Mouse (Mus musculus): Measurements from ENCODE around the gene Gm20481.
"Not testable (repeated sequence)": the region's sequence is repeated elsewhere in the genome, so short reads cannot be mapped to it uniquely, and the experiment has no call there.

The Gm20481 gene

DNA sequence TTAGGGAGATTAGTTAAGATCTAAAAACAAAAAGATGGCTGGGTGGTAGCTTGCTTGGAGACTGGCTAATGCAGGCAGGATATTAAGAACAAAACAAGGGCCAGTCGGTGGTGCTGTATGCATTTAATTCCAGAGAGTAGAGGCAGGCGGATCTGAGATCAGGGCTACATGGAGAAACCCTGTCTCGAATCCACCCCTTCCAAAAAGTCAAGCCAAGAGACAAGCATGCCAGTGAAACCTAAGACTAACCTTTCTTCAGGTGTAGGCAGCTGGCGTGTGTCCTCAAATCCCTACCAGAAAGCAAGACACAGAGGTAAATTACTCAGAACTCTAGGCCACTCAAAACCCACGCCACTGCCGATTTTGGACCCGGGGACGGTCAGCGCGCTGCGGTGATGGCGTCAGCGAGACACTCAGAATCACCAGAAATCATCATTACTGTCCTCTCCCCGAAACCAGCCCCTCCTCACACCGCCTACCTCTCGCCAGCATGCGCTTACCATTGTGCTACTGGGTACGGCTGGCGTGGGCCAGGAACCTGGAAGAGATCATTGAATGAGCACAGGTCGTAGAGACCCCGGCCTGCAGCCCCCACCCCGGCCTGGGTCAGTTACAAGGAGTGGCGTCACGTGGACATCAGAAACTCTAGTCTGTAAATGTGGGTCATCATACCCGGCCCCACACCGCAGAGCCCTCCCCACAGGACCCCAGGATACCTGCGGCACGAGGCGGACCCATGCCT lies 17.9 kb upstream of the Gm20481 start:
- DNase-seq, result no peak

DNA sequence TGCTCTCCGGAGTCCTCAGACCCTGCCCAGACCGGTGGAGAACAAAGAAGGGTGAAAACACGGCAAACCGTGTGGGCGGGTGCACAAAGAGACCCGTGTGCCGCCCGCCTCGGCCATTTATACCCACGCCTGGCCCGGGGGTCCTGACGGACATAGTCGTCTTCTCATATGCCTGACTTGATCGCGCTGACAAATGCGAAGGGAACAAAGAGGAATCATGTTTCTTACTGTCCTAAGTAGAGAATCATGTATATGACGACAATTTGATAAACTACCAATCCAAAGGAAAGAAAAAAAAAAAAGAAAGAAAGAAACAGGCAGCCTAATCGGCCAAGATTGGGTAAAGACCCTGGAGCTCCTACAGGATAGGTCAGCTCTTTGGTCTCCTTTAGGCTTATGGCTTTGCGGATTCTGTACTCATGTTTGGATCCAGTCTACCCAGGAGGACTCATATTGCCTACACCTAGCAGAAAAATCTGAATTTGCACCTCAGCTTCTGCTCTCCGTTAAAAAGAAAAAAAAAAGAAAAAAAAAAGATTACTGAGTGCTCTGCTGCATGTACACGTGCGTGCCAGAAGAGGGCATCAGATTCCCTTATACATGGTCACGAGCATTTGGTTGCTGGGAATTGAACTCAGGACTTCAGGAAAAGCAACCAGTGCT lies 17.2 kb upstream of the Gm20481 start:
- DNase-seq, result peak; percentile 86 to 90

DNA sequence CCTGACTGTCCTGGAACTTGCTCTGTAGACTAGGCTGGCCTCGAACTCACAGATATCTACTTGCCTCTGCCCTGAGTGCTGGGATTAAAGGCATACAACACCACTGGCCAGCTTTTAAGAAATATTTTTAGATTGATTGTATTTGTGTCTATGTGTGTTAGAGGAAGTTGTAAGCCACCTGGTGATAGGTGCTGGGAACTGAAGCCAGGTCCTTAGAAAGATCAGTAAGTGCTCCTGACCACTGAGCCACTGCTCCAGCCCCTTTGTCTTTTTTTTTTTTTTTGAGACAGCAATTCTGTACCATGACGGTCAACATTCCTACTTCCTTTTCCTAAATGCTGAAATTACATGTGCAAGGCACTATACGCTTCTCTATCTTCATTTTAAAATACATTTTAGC lies 16.5 kb upstream of the Gm20481 start:
- DNase-seq, result no peak

DNA sequence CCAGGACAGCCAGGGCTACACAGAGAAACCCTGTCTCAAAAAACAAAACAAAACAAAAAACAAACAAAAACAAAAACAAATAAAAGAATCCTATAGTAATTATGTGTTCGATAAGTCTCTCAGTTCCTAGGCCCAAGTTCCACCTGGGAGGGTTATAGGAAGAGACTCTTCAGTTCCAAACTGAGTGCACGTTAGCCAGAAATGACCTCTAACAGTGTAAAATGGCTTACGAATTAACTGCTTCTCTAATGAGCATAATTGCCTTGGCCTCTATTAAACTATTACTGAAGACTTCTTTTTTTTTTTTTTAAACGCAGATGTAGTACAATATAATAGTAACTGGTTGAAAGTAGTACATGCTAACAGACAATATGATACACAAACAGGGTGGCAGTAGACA lies 15.8 kb upstream of the Gm20481 start:
- no peak for DNase-seq

DNA sequence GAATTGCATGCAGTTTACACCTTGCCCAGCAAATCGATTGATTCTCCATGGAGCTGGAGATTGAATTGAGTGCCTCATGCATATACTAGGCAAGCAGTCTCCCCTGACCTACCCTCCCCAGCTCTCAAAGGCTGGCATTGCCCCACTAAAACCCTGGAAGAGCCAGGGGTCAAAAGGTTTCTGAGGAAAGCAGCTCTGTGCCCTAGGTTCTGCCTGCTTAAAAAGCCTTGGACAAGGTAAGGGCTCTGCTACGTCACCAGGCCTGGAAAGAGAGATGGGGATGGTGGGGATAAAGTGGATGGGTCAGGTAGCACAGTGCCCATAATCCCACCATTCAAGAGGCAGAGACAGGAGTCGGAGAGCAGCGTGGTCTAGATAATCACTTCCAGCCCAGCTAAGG lies 14.9 kb upstream of the Gm20481 start:
- DNase-seq, result no peak

DNA sequence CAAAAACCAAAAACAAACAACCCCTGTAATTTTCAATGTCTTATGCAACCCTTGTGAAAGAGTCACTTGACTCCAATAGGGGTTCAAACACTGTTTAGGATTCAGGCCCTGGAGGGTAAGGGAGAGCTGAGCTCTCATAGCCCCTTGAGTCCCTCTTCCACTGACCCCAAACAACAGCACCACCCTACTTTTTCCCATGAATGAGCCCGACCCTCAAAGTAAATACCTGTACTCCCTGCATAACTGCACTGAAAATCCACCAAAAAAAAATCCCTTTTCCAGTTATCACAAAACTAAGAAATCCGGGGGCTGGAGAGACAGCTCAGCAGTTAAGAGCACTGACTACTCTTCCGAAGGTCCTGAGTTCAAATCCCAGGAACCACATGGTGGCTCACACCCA lies 13.8 kb upstream of the Gm20481 start:
- DNase-seq, result no peak

DNA sequence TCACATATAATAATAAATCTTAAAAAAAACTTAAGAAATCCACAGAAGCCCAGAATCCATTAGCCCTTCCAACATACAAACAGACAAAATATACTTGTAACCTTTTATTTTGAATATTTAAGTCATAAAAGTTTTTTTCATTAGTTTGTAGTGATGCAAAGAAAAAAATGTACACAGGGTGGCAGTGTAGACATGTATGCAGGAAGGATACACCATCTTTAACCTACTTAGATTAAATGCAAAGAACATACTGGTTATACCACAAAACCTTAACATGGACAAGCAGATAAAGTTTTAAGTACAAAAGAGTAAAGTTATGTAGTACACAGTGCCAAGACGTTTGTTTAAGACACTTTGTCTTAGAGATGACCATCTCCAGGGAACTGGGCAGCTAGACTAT lies 13.4 kb upstream of the Gm20481 start:
- no peak for DNase-seq

DNA sequence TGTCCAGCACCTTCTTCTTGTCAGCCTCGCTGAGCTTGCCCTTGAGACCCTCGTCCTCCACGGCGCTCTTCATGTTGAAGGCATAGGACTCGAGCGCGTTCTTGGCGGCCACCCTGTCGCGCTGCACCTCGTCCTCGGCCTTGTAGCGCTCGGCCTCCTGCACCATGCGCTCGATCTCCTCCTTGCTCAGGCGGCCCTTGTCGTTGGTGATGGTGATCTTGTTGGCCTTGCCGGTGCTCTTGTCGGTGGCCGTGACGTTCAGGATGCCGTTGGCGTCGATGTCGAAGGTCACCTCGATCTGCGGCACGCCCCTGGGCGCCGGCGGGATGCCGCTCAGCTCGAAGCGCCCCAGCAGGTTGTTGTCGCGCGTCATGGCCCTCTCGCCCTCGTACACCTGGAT lies 12.4 kb upstream of the Gm20481 start:
- DNase-seq, result not testable (repeated sequence)

DNA sequence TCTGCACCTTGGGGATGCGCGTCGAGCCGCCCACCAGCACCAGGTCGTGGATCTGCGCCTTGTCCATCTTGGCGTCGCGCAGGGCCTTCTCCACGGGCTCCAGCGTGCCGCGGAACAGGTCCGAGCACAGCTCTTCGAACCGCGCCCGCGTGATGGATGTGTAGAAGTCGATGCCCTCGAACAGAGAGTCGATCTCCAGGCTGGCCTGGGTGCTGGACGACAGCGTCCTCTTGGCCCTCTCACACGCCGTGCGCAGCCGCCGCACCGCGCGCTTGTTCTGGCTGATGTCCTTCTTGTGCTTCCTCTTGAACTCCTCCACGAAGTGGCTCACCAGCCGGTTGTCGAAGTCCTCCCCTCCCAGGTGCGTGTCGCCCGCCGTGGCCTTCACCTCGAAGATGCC lies 11.7 kb upstream of the Gm20481 start:
- not testable (repeated sequence) for DNase-seq

DNA sequence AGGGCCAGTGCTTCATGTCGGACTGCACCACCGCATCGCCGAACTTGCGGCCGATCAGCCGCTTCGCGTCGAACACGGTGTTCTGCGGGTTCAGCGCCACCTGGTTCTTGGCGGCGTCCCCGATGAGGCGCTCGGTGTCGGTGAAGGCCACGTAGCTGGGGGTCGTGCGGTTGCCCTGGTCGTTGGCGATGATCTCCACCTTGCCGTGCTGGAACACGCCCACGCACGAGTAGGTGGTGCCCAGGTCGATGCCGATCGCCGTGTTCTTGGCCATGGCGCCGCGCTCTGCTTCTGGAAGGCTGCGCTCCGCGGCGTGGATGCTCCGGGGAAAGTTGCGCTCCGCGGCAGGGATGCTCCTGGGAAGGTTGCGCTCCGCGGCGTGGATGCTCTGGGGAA lies 11.0 kb upstream of the Gm20481 start:
- DNase-seq, result peak in 1 of 2 experiments; percentile 35

DNA sequence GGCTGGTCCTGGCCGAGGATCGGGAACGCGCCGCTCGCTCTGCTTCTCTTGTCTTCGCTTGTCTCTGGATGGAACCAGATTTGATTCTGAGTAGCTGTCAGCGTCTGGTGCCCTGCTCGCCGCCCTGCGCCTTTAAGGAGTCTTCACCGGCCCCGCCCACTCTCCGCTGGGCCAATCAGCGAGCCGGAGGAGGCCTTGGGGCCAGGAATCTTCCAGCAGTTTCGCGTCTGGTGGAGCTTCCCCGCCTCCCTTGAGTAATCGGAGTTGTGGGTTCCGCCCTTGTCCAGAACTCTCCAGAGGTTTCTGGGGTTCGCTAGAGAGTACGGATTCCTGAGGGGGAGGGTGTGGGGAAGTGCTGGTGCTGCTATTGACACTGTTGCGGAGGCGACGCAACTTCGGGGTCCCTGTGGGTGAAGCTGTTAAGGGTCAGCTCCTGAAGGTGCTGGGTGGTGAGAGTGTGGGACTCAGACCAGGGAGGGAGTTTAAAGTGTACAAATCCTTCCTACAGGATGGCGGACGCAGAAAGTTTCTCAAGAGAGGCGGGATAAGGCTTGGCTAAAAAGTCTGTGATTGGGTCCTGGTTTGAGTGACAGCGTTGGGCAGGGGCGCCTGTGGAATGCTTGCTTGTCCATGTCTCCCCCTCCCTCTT lies 10.5 kb upstream of the Gm20481 start, which contains the start of gene Hspa1b:
TSS of gene Hspa1b (minus strand) at position 109 of the 649 bp plus-strand sequence.
- peak; percentile 83 to 90 for DNase-seq

DNA sequence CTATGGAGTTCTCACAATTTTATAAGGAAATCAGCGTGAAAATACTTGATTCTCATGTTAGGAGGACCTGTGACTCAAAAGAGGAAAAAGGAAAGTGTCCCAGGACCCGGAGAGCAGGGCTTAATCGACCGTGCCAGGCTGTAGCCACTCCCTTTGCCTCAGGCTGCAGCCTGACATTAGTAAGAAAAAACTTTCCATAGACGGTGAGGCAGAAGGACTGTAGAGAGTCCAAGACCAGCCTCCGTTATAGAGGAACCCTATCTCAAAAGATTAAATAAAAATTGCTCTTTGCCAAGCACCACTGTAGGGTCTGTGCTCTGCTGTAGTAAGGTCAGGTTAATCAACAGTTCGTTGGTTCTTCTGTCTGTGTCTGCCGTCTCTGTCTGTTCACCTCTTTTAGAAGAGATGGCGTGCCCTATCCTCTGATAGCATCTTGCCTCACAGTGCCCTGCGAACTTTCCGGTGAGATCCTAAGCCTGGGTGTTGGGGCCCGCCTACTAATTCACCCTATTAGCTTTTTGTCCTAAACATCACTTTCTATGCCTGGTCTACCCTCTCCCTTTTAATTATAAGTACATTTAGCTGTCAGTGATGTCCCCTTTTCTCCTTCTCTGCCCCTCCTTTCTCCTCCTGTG lies 9.7 kb upstream of the Gm20481 start:
- peak; percentile 54 to 73 for DNase-seq

DNA sequence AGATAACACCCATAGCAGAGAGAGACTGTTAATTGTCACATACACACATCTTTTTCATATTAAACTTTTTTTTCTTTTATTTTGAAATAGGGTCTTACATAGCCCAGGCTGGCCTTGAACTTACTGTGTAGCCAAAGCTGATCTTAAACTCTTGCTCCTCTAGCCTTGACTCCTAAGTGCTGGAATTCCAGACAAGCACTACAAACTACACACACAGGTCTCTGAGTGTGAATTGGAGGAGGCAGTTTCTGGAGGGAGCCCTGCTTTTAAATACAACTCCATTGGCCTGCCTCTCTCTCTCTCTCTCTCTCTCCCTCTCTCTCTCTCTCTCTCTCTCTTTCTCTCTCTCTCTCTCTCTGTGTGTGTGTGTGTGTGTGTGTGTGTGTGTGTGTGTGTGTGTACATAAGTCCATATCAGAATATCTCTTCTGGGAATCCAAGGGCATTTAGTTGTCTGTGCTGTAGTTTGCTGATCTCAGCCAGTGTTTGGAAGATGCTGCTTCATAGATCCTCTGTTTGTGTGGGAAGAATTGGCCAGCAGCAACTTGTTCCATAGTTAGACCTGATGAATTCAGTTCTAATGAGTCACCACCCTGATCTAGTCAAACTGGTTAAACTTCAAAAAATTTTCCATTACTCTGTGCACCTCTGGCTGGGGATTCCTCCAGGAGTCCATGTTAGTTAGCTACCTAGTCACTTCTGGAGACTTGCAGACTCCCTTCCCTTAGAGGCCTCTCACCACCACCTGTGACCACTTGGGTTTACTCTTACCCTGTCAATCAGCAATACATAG lies 8.8 kb upstream of the Gm20481 start:
- DNase-seq, result no peak

DNA sequence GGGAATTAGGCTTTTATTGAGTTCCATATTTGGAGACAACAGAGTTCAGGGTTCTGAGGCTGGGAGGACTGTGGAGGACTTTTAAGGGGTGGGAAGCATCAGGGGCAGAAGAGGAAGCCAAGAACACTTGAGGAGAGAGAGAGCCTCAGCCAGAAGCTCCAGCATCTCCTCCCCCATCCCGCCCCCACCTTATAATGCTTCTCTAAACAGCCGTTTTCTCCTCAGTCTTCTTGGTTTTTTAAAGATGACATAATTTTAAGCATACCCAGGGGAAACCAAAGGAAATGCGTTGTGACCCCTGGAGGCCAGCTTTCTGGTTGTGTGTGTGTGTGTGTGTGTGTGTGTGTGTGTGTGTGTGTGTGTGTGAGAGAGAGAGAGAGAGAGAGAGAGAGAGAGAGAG lies 7.6 kb upstream of the Gm20481 start:
- DNase-seq, result peak; percentile 54 to 67

DNA sequence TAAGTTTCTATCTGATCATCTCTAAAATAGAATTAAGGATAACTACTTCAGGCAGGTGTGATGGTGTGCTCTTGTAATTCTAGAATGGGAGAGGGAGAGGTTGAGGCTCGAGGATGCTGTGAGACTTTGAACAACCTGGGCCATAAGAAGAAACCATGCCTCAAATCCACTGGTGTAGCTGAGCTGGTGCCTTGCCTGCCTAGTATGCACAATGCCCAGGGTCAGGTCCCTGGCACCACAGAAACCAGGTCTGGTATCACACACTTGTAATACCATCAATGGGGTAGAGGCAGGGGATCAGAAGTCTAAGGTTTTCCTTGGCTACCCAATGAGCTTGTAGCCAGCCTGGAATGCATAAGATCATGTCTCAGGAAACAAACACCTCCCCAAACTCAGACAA lies 6.9 kb upstream of the Gm20481 start:
- no peak for DNase-seq

DNA sequence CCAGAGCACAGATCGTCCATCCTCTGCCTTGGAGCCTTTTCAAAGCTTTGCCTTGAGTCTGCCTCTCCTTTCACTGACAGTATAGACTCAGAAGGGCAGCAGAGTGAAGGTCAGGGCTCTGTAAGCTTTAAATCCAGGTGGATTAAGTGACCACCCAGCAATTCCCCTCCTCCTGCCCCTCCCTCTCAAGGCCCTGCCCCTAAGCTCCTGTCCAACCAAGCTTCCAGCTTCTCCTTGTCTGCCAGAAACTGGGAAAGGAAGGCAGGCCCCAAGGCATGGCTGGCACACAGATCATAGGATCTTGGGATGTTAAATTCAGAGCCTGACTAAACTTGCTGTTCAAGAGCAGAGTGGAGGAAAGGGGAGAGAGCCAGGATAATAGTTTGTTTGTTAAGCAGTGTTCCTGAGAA lies 5.1 kb upstream of the Gm20481 start:
- peak; percentile 32 to 57 for DNase-seq

DNA sequence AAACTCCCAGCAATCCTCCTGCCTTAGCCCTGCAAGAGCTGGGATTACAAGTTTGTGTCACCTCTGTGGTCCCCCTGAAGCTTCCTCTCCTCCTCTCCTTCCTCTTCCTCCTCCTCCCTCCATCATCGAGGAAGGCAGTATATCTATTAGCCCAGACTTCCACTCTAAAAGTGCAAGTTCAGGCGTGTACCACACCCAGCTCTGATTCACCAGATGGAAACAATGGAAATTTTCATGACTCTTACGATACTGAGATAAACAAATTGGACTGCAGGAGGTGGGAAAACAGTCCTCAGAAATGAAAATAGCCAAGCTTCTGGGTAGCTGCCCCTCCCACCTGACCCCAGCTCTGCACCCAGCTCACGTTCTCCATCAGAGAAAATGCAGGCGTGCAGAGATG lies 4.1 kb upstream of the Gm20481 start:
- DNase-seq, result no peak

DNA sequence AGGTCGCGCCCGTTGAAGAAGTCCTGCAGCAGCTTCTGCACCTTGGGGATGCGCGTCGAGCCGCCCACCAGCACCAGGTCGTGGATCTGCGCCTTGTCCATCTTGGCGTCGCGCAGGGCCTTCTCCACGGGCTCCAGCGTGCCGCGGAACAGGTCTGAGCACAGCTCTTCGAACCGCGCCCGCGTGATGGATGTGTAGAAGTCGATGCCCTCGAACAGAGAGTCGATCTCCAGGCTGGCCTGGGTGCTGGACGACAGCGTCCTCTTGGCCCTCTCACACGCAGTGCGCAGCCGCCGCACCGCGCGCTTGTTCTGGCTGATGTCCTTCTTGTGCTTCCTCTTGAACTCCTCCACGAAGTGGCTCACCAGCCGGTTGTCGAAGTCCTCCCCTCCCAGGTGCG lies 1.1 kb downstream of the Gm20481 start:
- DNase-seq, result not testable (repeated sequence)

DNA sequence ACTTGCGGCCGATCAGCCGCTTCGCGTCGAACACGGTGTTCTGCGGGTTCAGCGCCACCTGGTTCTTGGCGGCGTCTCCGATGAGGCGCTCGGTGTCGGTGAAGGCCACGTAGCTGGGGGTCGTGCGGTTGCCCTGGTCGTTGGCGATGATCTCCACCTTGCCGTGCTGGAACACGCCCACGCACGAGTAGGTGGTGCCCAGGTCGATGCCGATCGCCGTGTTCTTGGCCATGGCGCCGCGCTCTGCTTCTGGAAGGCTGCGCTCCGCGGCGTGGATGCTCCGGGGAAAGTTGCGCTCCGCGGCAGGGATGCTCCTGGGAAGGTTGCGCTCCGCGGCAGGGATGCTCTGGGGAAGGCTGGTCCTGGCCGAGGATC lies 2.0 kb downstream of the Gm20481 start:
- not testable (repeated sequence) for DNase-seq

DNA sequence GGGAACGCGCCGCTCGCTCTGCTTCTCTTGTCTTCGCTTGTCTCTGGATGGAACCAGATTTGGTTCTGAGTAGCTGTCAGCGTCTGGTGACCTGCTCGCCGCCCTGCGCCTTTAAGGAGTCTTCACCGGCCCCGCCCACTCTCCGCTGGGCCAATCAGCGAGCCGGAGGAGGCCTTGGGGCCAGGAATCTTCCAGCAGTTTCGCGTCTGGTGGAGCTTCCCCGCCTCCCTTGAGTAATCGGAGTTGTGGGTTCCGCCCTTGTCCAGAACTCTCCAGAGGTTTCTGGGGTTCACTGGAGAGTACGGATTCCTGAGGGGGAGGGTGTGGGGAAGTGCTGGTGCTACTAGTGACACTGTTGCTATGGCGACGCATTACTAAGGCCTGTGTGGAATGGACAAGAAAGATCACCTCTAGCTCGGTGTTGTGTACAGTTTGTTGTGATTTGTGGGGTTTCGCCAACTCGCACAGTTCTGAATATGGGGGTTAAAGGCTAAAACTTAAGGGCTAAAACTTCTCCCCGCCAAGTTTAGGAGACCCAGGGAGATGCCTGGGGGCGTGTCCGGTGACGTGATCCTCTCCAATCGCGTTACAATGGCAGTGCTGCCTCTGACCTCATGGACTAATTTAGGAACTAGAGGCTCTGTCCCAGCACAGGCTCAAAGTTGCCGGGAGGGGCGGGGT lies 2.5 kb downstream of the Gm20481 start, which contains the start of the genes Hspa1a and Hspa1l:
TSS of gene Hspa1a (minus strand) at position 88 of the 681 bp plus-strand sequence.
TSS of gene Hspa1l (plus strand) at position 635 of the 681 bp plus-strand sequence.
- DNase-seq, result peak; percentile 79 to 87

DNA sequence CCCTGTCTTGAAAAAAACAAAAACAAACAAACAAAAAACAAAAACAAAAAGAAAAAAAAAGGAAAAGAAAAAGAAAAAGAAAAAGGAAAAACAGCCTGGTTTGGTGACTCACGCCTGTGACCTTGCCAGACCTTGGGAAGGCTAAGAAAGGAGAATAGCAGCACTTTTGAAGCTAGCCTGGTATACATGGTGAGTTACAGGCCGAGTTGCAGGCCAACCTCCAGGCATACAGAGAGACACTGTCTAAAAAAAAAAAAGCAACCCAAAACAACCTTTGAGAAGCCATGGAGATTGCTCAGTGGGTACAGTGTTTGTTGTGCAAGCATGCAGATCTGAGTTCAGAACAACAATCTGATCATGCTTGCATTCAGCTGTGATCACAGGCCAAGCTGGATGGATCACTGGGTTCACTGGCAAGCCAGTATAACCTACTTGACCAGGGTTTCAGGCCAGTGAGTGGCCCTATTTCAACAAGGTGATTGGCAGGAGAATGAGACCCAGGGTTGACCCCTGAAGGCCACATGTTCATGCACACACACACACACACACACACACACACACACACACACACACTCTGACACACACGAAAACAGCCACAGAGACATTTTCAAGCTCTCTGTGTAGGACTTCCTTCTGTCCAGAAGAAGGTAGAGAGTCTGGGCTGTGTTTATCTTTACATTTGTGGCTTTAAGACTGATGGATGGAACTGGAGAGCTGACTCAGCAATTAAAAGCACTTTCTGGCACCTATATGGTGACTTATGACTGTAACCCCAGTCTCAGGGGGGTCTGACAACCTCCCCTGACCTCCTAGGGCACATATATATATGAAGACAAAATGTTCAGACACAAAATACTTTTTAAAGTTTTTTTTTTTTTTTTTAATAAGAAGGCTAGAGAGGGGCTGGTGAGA lies 6.1 kb downstream of the Gm20481 start:
- no peak for DNase-seq

Measured in kidney, postnatal 4 days (tissue).